Mouse (Mus musculus) embryonic fibroblast, embryonic 13.5 days (primary cell): ENCODE measurements around the gene Aatk.

Experiments used
- CTCF ChIP-seq: IDR thresholded peaks from 2 replicates; pipeline ENCODE4 v1.5.1; 2011; ENCODE audit warnings: mild to moderate bottlenecking, control low read depth, low read length, moderate library complexity, borderline replicate concordance; ENCODE audit not compliant: insufficient read depth
- POLR2A ChIP-seq: IDR thresholded peaks from 2 replicates; pipeline ENCODE4 v1.6.1; 2011; ENCODE audit warnings: low read depth, mild to moderate bottlenecking, control low read depth, low read length, moderate library complexity

- TF ChIP-seq CTCF: no peak
- TF ChIP-seq POLR2A: no peak
Observed at GRCm38 (mm10) chr11:120029431-120030144, 17.4 kb downstream of the Aatk start.
